Mouse (Mus musculus): ENCODE measurements around the gene Rab10. TPM values are rescaled to one million over a fixed set of nuclear protein-coding genes. Genes with fewer than 3 reads are reported as not detected.

The Rab10 gene
- polyA plus RNA-seq, 1 experiment from 2014 or later = 140 TPM

DNA sequence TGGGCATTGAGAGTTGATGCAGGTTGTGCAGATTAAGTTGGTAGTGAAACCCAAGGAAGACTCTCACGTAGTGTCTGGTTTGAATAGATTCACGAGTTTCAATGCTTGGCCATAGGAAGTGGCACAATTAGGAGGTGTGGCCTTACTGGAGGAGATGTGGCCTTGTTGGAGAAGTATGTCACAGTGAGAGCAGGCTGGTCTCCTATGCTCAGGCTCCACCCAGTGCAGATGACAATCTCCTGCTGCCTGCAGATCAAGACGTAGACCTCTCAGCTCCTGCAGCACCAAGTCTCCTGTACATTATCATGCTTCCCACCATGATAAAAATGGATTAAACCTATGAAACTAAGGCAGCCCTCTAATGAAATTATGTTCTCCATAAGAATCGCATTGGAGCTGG, 18.7 kb downstream of the Rab10 start:
- no peaks in the 10 kb centered on the region for H3K4me1 ChIP-seq
- H3K36me3 ChIP-seq = peaks cover 27% of the 10 kb centered on the region
- H3K9me3 ChIP-seq = peaks cover 10% of the 10 kb centered on the region; the same call in 1 of the 2 replicates
- no peak for ATAC-seq (ENCODE audit: low FRiP score, low read depth)
- 94% methylated on average over 4 of the region's 4 CpGs for WGBS
- no peak overlapping the region for H3K4me3 ChIP-seq
- H3K4me2 ChIP-seq (replicated peaks) = no peak overlapping the region
- no peak overlapping the region for H3K9ac ChIP-seq (replicated peaks)
- H3K27ac ChIP-seq (replicated peaks) = no peak overlapping the region
- no peaks in the 10 kb centered on the region for H3K27me3 ChIP-seq

DNA sequence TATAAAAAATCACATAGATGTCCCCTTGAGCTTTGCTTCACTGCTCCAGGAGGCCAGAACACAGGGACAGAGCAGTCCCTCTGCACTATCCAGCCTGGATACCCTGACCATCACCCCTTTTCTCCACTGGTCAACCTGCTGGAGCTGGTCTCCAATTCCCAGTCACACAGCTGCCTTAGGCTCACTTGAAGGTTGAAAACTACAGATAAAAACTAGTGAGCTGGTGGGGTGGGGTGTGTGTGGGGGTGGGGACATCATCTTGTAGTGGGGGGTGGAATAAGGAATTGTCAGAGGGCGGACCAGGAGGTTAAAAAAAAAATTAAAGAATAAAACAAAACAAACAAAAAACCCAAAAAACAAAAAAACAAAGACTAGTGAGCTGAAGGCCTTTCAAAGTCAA, 21.3 kb downstream of the Rab10 start:
- 92% methylated on average over 1 of the region's 1 CpGs for WGBS

DNA sequence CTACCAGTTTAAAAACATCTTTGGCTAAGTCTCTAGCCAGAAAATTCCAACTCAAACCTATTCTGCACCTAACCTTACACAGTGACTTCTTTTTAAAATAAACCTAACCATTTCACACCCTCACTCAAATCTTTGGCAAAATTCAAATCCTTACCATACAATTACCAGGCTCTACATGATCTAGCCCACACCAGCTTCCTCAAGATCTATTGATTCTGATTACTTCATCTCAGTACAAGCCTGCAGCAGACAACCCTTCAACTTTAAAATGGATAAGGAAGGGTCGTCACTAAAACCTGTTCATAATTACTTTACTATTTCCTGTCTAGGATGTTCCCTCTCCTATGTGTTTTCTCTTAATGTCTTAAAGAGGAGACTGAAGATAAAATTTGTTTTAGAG, 23.9 kb downstream of the Rab10 start:
- H3K27me3 ChIP-seq = no peaks in the 10 kb centered on the region

More for the DNA sequence above, 21.3 kb downstream of the Rab10 start:
- no peak for ATAC-seq (ENCODE audit: low FRiP score, low read depth)
- H3K4me1 ChIP-seq = no peaks in the 10 kb centered on the region
- H3K9me3 ChIP-seq = peaks cover 13% of the 10 kb centered on the region
- H3K27me3 ChIP-seq = no peaks in the 10 kb centered on the region
- H3K4me3 ChIP-seq = no peak overlapping the region
- no peak overlapping the region for H3K4me2 ChIP-seq (replicated peaks)
- H3K9ac ChIP-seq (replicated peaks) = no peak overlapping the region
- peaks cover 21% of the 10 kb centered on the region for H3K36me3 ChIP-seq
- no peak overlapping the region for H3K27ac ChIP-seq (replicated peaks)

DNA sequence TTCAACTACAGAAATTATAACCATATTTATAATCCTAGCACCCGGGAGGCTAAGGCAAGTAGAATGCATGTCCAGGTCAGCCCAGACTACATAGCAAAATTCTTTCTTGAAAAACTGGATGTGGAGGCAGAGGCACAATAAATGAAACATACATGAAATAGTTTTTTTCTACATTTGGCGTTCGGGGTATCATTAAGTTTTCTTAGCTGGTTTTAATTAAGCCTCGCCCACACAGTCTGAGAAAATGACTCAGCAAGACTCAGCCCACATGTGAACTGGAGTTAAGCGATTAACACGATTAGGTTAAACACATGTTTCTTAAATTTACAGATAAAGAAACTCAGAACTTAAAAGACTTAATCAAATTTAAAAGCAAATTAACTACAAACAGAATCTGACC, 24.4 kb downstream of the Rab10 start:
- Histone ChIP-seq H3K4me3 (no peak overlapping the region), H3K4me2 (replicated peaks) (no peak overlapping the region), H3K36me3 (peaks cover 13% of the 10 kb centered on the region), H3K9ac (replicated peaks) (no peak overlapping the region), H3K9me3 (peaks cover 16% of the 10 kb centered on the region), H3K4me1 (no peaks in the 10 kb centered on the region), H3K27ac (replicated peaks) (no peak overlapping the region), H3K27me3 (no peaks in the 10 kb centered on the region)
- no peak for ATAC-seq (ENCODE audit: low FRiP score, low read depth)
- 93% methylated on average over 6 of the region's 6 CpGs for WGBS

More for the DNA sequence above, 23.9 kb downstream of the Rab10 start:
- H3K4me2 ChIP-seq (replicated peaks) = no peak overlapping the region
- H3K36me3 ChIP-seq = peaks cover 16% of the 10 kb centered on the region
- H3K9me3 ChIP-seq = peaks cover 11% of the 10 kb centered on the region
- H3K27ac ChIP-seq (replicated peaks) = no peak overlapping the region
- H3K4me3 ChIP-seq = no peak overlapping the region
- WGBS = 75% methylated on average over 1 of the region's 1 CpGs
- H3K4me1 ChIP-seq = no peaks in the 10 kb centered on the region
- no peak overlapping the region for H3K9ac ChIP-seq (replicated peaks)
- no peak for ATAC-seq (ENCODE audit: low FRiP score, low read depth)

- H3K4me2 ChIP-seq (replicated peaks) = no peak overlapping the region
- H3K9me3 ChIP-seq = peaks cover 14% of the 10 kb centered on the region
- no peak overlapping the region for H3K9ac ChIP-seq (replicated peaks)
- ATAC-seq (ENCODE audit: low FRiP score, low read depth) = no peak
- WGBS = 88% methylated on average over 2 of the region's 2 CpGs
- H3K36me3 ChIP-seq = peaks cover 19% of the 10 kb centered on the region
- H3K27ac ChIP-seq (replicated peaks) = no peak overlapping the region
- H3K4me3 ChIP-seq = no peak overlapping the region
- H3K27me3 ChIP-seq = no peaks in the 10 kb centered on the region
- no peaks in the 10 kb centered on the region for H3K4me1 ChIP-seq
Observed at GRCm38 (mm10) chr12:3284463-3284862, 25.3 kb downstream of the Rab10 start.

DNA sequence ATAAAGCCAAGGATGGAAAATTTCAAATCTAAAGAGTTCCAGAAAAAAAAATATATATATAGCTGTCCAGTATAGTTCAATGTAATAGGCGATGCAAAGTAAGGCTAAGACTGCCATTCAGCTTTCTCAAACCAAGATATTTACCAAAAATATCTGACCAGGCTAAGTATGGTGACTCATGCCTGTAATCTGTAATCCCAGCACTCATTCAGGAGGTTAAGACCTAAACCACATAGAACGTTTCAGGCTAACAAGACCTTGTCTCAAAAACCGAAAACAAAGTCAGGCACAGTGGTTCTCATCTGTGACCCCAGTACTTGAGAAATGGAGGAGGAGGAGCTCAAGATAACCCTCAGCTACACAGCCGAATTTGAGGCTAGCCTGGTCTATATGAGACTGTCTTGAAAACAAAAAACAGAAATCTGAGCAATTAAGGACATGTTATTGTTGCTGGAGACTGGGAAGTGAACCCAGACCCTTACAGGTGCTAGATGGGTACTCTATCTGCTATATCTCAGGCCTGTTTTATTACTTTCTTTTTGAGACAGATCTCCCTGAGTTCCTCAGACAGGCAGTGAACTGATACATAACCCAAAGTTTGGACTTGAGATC, 25.8 kb downstream of the Rab10 start:
- ATAC-seq (ENCODE audit: low FRiP score, low read depth) = no peak
- no peaks in the 10 kb centered on the region for H3K4me1 ChIP-seq
- 94% methylated on average over 4 of the region's 4 CpGs for WGBS

GRCm38 (mm10) chr12:3282954-3283353, 26.8 kb downstream of the Rab10 start:
- Histone ChIP-seq H3K9me3 (peaks cover 14% of the 10 kb centered on the region), H3K4me1 (no peaks in the 10 kb centered on the region), H3K27me3 (no peaks in the 10 kb centered on the region), H3K4me2 (replicated peaks) (no peak overlapping the region), H3K27ac (replicated peaks) (no peak overlapping the region), H3K9ac (replicated peaks) (no peak overlapping the region), H3K36me3 (peaks cover 15% of the 10 kb centered on the region), H3K4me3 (no peak overlapping the region)
- WGBS = 71% methylated on average over 1 of the region's 1 CpGs
- ATAC-seq (ENCODE audit: low FRiP score, low read depth) = no peak

More for the DNA sequence above, 25.8 kb downstream of the Rab10 start:
- Histone ChIP-seq H3K9me3 (peaks cover 14% of the 10 kb centered on the region), H3K4me2 (replicated peaks) (no peak overlapping the region), H3K4me3 (no peak overlapping the region), H3K36me3 (peaks cover 19% of the 10 kb centered on the region), H3K27ac (replicated peaks) (no peak overlapping the region), H3K9ac (replicated peaks) (no peak overlapping the region), H3K27me3 (no peaks in the 10 kb centered on the region)

- Histone ChIP-seq H3K27me3 (no peaks in the 10 kb centered on the region), H3K4me2 (replicated peaks) (no peak overlapping the region), H3K4me1 (no peaks in the 10 kb centered on the region), H3K27ac (replicated peaks) (no peak overlapping the region), H3K9me3 (peaks cover 14% of the 10 kb centered on the region), H3K9ac (replicated peaks) (no peak overlapping the region), H3K4me3 (no peak overlapping the region), H3K36me3 (peaks cover 11% of the 10 kb centered on the region)
- no peak for ATAC-seq (ENCODE audit: low FRiP score, low read depth)
- WGBS = 90% methylated on average over 2 of the region's 2 CpGs
Observed at GRCm38 (mm10) chr12:3282520-3282919, 27.2 kb downstream of the Rab10 start.

DNA sequence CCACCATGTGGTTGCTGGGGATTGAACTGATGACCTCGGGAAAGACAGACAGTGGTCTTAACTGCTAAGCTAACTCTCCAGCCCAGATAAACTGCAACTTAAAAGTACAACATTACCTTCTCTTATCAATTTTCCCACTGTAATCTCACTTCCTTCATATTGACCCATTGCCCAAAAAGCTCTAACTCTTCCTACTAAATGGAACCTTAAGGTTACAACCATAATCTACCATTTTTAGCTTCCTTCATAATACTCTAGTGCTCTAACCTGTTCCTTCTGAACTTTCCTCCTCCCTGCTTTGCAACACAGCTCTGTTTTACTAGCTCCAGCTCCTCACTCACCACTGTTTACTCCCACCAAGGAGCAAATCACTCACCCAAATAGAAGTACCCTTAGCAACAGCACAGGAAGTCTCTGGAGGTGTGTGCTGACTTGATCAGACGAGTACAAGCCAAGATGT, 30.9 kb downstream of the Rab10 start:
- H3K4me2 ChIP-seq (replicated peaks) = no peak overlapping the region

DNA sequence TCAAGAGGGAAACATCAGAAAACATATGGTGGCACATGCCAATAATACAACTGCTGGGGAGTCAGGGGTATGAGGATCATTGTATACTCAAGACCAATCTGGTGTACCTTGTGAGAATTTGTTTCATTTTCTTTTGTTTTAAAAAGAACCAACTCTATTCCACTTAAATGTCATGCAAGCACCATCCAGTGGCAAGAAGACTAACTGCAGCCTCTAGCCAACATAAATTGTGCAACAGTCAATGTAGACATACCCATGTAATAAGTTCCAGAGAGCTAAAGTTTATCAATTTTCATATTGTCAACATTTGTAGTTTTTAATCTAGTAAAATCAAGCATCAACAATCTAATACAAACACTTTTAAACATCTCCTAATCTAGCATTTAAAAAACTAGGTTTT, 39.0 kb downstream of the Rab10 start:
- Histone ChIP-seq H3K9ac (replicated peaks) (no peak overlapping the region), H3K36me3 (0 out of 2 replicates have a peak, but pooled peaks cover 2% of the 10 kb centered on the region), H3K27ac (replicated peaks) (no peak overlapping the region), H3K27me3 (no peaks in the 10 kb centered on the region), H3K4me2 (replicated peaks) (no peak overlapping the region), H3K4me3 (no peak overlapping the region), H3K4me1 (no peaks in the 10 kb centered on the region), H3K9me3 (peaks cover 8% of the 10 kb centered on the region)
- ATAC-seq (ENCODE audit: low FRiP score, low read depth) = no peak

More for the DNA sequence above, 30.9 kb downstream of the Rab10 start:
- Histone ChIP-seq H3K9me3 (peaks cover 11% of the 10 kb centered on the region), H3K9ac (replicated peaks) (no peak overlapping the region), H3K27ac (replicated peaks) (no peak overlapping the region), H3K4me3 (no peak overlapping the region), H3K4me1 (no peaks in the 10 kb centered on the region), H3K27me3 (no peaks in the 10 kb centered on the region), H3K36me3 (peaks cover 10% of the 10 kb centered on the region)
- WGBS = 94% methylated on average over 2 of the region's 2 CpGs
- no peak for ATAC-seq (ENCODE audit: low FRiP score, low read depth)

DNA sequence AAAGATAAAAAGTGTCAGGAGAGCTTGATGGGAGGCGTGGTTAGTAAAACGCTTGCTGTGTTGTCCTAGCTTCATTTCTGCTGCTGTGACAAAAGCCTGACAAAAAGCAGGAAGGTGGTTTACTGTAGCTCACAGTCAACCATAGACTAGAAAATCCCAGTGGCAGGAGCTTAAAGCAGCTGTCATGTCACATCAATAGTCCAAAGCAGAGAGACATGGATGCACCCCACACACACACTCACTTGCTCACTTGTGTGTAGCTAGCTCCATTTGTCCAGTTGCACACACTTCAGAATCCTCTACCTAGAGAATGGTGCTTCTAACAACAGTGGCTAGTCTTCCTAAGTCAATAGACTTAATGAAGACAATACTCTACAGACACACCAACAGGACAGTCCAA, 42.4 kb downstream of the Rab10 start:
- Histone ChIP-seq H3K4me1 (no peaks in the 10 kb centered on the region), H3K9me3 (peaks cover 6% of the 10 kb centered on the region; the same call in 1 of the 2 replicates), H3K4me2 (replicated peaks) (no peak overlapping the region), H3K27ac (replicated peaks) (no peak overlapping the region), H3K9ac (replicated peaks) (no peak overlapping the region), H3K36me3 (0 out of 2 replicates have a peak, but pooled peaks cover 2% of the 10 kb centered on the region), H3K4me3 (no peak overlapping the region), H3K27me3 (no peaks in the 10 kb centered on the region)
- ATAC-seq (ENCODE audit: low FRiP score, low read depth) = no peak
- WGBS = 99% methylated on average over 2 of the region's 2 CpGs

GRCm38 (mm10) chr12:3265188-3265587, 44.6 kb downstream of the Rab10 start:
- Histone ChIP-seq H3K27ac (replicated peaks) (no peak overlapping the region), H3K9me3 (no peaks in the 10 kb centered on the region), H3K4me3 (no peak overlapping the region), H3K27me3 (no peaks in the 10 kb centered on the region), H3K36me3 (peaks cover 11% of the 10 kb centered on the region), H3K4me1 (no peaks in the 10 kb centered on the region), H3K9ac (replicated peaks) (no peak overlapping the region), H3K4me2 (replicated peaks) (no peak overlapping the region)
- no peak for ATAC-seq (ENCODE audit: low FRiP score, low read depth)
- WGBS = 94% methylated on average over 2 of the region's 2 CpGs

DNA sequence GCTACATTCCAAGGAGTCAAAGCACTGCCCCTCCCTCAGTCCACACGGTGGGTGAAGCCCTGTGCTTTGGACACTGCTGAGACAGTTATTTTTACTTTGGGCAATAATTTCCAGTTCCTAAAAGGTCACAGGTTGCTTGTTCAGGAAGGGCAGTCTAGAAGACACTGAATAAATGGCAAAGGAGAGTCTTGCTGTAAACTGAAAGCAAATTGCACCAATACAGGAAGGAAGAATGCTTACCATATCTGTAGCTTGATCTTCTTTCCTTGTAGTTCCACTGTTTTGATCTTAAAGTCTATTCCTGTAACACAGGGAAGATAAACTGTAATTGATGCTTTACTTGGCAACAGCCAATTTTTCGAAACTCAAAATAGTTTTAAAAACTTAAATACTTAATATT, 45.3 kb downstream of the Rab10 start:
- H3K9ac ChIP-seq (replicated peaks) = no peak overlapping the region
- ATAC-seq (ENCODE audit: low FRiP score, low read depth) = no peak
- H3K27ac ChIP-seq (replicated peaks) = no peak overlapping the region
- no peak overlapping the region for H3K4me2 ChIP-seq (replicated peaks)
- no peaks in the 10 kb centered on the region for H3K27me3 ChIP-seq
- H3K36me3 ChIP-seq = peaks cover 11% of the 10 kb centered on the region
- H3K4me1 ChIP-seq = no peaks in the 10 kb centered on the region
- 86% methylated on average over 2 of the region's 2 CpGs for whole genome bisulfite sequencing
- H3K4me3 ChIP-seq = no peak overlapping the region
- H3K9me3 ChIP-seq = no peaks in the 10 kb centered on the region
